Mouse (Mus musculus): Measurements from ENCODE around the gene Usp46.

Usp46 gene

DNA sequence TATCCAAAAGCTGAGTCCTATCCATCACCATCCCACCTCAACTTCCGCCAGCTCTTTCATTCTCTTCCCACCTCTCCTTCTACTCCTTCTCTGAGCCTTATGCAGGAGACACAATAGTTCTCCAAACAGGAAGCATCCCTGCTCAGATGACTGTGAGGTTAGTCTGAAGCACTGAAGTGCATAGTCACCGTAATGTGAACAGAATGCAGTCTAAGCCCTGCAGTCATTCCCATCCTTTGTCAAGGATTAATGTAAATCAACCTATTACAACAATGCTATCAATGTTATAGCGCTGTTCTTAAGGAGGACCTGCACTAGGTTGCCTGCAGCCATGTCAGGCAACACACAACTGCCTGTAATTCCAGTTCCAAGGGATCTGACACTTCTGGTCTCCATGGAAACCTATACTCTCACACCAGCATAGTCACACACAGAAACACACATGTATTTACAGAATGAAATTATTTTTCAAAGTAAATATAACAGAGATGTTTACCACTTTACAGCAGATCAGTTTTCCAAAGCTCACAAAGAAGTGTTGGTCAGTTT lies 115.1 kb downstream of the Usp46 start:
- no peak for DNase-seq (ENCODE audit: low spot score in 2 of 2)

DNA sequence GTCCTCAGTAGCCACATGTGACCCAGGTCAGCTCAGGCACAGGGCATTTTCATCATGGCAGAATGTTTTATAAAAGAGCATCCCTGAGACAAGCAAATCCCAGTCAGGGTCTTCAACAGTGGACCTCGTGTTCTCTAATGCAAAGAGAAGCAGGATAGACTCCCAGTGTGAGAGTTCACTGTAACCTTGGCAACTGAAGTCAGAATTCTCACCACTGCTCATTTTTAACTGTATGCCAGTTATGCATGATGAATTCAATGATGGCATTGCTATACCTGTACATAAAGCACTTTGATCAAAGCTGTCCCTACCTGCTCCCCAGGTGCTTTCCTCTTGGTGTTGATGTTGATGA lies 116.6 kb downstream of the Usp46 start:
- no peak for DNase-seq (ENCODE audit: low spot score in 2 of 2)

DNA sequence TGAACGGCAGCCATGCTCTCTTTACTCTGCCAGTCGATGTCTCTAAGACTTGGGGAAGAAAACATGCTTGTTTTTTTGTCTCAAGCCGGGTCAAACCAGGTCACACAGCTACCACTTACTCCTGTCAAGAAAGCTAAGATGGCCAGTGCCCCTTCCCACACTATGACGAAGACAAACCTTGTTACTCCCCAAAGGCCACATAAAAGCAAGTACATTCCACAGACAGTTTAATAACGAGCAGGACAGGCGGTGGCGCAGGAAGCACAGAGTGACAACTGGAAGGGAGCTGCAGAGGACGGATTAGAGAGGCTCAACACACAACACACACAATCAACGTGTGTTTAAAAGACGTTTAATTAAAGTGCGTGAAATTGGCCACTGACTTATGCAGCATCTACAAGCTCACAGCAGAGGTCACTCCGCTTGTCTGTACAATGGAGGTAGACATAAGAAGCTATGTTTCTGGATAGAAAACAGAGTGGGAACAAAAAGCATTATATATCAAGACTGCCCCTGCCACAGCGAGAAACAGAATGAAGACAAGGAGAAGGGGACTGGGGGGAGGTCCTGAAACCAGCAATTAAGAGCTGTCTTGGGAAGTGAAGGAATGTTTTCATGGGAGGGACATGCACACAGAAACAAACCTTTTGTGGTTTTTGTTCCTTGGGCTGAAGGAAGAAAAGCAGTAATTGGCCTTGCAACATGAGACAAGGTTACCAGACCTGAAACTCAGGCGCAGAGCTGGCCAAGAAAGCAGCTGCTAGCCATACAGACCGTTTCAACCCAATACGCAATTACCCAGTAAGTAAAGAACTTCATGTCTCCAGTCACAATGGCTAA lies 117.2 kb downstream of the Usp46 start:
- peak in 1 of 2 experiments; percentile 31 for DNase-seq (ENCODE audit: low spot score in 2 of 2)
